Mouse (Mus musculus): ENCODE measurements around the gene Vldlr. TPM values are rescaled to one million over a fixed set of nuclear protein-coding genes. Genes with fewer than 3 reads are reported as not detected.
A peak's percentile ranks its signal among the peaks of the same experiment; 100 is the strongest.

The Vldlr gene
- 14.2 and 16.0 TPM in 2 replicates for polyA plus RNA-seq (2012; rRNA removed)

- no peak for DNase-seq (ENCODE audit: low spot score)
Measured at GRCm38 (mm10) chr19:27216318-27216717, at the start of gene Vldlr. Gene Vldlr, plus strand, starts transcription at chr19:27216484.

GRCm38 (mm10) chr19:27167601-27168319 is 48.5 kb upstream of the Vldlr start:
- DNase-seq (ENCODE audit: low spot score) = no peak

DNA sequence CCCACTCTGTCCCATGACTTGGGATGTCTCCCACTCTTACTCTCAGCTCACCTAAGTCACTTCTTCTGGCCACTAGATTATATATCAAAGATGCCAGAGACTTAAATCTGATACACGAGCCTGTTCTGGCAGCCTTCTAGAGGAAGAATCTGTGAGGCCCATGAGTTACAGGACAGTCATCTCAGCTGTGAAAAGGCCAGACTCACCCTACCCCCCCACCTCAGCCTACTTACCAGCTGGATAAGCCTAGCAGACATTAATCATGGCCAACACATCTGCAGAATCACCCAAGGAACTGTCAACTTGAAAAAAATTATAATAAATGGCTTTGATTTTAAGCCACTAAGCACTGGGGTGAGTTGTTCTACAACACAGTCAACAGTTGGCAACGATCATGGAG is 42.4 kb upstream of the Vldlr start:
- DNase-seq (ENCODE audit: low spot score) = no peak

GRCm38 (mm10) chr19:27175617-27176016 is 40.7 kb upstream of the Vldlr start:
- no peak for DNase-seq (ENCODE audit: low spot score)

GRCm38 (mm10) chr19:27176558-27176957 is 39.7 kb upstream of the Vldlr start:
- no peak for DNase-seq (ENCODE audit: low spot score)

DNA sequence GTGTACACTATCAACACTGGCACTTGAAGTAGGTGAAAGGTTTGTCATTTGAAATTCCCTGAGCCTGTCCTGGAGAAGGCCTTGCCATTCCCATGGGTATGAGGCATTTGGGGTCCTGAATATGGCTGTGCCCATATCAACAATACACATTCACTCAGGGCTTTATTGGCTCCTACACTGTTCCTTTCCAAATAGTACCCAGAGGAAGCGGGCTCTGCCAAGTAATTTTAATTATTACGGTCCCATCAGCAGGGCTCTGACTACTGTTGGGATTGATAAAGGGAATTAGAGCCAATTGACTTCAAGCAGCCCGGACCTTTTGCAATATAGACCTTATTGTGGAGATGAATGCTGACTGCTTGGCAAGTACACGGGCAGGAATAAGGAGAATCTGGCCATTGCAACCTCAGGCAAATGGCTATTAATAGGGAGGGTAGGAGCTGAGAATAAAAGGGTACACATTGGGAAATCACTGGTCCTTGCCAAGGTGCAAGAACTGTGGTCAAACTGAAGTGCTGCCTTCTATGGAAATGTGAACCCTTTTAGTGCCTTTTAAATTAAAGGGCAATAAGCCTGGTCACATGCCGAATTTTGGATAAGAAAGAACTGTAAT is 38.0 kb upstream of the Vldlr start:
- no peak for DNase-seq (ENCODE audit: low spot score)

DNA sequence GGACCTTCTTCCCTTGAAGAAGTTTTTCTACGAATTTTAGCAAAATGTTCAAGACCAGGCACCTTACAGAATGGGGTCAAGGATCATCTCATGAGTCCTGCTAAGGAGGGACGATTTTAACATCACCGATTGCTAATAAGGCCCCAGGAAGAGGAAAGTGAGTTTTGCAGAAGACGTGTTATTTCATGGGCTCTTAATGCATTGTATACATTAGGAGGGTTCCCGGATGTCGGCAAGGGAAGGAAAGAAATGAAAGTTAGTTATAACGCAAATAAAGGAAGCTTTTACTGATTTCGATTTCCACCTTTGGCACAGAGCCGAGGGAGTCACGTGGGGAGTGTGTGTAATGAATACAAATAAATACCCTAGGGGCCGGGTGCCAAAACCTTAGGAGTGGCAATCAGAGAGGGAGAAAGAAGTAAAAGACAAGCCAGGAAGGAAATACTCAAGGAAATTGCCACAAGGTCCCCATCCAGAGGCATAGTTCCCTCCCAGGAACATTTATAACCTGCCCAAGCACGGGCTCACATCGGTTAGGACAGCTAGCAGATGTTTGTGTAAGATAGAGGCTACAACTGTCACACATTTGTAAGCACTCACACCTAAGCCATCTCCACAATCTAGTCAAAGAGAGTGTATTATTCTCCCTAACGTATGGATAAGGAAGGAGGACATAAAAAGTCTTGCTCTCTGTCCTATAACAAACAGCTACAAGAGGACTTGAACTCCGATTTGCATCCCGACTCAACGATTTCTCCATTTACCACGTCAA is 35.7 kb upstream of the Vldlr start:
- no peak for DNase-seq (ENCODE audit: low spot score)

GRCm38 (mm10) chr19:27183511-27183910 is 32.8 kb upstream of the Vldlr start:
- DNase-seq (ENCODE audit: low spot score) = no peak

GRCm38 (mm10) chr19:27203711-27204238 is 12.5 kb upstream of the Vldlr start:
- DNase-seq (ENCODE audit: low spot score) = no peak

DNA sequence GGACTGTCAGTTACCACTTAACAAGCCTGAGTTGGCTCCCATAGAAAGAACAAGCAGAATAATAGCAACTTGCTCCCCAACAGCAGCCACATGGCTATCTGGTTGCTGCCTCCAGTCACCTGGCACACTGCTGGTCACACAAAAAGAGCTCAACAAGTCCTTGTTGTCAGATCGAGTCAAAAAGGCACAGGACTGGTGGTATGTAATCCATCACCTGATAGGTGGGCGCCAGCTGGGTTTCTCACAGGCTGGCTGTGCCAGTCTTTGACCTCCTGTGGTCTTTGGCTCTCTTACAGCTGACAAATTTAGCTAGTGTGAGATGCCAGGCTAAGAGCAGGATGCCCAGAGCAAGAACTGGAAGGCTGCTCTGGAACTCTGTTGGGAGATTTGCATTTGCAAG is 5.3 kb upstream of the Vldlr start:
- no peak for DNase-seq (ENCODE audit: low spot score)

- DNase-seq (ENCODE audit: low spot score) = no peak
Measured at GRCm38 (mm10) chr19:27215596-27215995, 688 bp upstream of the Vldlr start.

DNA sequence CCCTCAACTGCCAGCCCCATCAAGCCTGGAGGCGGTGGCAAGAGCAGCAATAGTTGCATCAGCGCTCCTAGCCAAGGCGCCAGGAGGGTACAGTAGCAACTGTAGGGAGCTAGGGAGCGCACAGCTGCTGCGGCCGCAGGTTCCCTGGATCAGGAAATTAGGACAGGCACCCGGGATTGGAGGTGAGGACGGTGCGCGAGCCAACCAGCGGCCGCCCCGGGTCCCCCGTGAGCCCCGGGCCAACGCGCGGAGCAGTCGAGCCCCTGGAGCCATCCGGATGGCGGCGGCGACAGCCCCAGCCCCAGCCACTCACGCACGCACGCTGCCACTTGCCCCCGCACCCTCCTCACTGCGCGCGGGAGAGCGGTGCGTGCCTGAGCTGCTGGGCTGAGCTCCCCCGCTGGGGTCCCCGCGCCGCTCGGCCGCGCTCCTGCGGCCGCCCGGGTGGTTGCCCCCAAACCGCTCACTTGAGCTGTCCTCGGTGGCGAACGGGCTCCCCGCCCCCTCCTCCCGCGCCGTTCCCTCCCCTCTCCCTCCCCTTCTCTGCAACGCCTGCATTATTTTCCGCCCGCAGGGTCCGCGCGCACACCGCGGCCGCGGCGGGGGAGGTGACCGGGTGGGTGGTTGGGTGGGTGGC is 601 bp downstream of the Vldlr start:
- DNase-seq (ENCODE audit: low spot score) = peak; percentile 48

DNA sequence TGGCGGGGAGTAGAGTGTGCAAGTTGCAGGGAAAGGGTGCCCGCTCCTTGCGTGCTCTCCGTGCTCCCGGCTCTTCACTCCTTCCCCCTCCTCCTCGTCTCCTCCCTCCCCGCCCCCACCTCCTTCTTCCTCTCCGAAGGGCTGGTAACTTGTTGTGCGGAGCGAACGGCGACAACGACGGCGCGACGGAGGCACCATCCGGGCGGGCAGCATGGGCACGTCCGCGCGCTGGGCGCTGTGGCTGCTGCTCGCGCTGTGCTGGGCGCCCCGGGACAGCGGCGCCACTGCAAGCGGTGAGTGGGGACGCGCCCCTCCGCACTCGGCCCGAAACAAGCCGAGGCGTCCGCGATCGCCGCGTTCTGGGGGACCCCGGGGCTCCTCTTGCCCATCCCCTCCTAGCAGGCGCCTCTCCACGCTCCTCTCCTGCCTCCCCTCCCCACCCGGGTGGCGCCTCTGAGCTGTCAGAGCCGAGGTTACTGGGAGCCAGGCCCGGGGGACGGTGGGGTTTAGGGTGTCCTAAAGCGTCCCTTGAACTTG is 1.2 kb downstream of the Vldlr start:
- peak; percentile 55 for DNase-seq (ENCODE audit: low spot score)

- peak; percentile 39 for DNase-seq (ENCODE audit: low spot score)
Measured at GRCm38 (mm10) chr19:27217941-27218411, 1.7 kb downstream of the Vldlr start.

- peak; percentile 56 for DNase-seq (ENCODE audit: low spot score)
Measured at GRCm38 (mm10) chr19:27218561-27219262, 2.4 kb downstream of the Vldlr start.

DNA sequence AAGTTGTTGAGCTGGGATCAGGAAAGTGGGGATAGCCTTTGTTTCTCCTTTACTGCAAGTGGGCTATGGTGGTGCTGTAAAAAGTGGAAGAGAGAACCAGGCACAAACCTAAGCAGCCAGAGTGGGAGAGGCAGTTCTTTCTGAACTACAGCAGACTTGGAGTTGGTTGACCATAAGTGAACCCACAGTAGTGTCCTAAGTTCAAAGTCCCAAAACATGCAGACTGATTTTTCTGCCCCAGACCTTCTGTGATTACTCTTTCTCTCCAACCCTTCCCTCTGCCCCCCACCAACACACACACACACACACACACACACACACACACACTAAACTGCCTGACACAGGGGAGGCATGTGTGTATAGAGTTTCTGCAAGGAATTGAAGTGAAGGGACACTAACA is 3.3 kb downstream of the Vldlr start:
- no peak for DNase-seq (ENCODE audit: low spot score)

DNA sequence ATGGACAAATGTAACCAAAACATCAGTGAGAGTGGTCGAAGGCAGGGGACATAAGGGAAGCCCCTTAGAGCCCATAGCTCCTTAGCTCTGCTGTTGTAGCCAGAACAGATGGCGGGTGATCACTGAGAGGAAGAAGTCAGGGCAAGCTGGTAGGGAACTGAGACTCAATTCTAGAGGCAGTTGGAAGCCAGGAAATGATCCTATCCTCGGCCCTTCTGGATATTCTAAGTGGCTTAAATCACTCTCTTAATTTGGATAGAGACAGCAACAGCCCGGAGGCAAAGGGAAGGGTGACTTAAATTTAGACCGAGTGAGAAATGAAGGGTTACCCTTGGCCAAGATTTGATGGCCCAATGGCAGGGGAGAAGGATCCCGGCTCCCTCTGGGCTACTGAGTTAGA is 6.8 kb downstream of the Vldlr start:
- DNase-seq (ENCODE audit: low spot score) = no peak

DNA sequence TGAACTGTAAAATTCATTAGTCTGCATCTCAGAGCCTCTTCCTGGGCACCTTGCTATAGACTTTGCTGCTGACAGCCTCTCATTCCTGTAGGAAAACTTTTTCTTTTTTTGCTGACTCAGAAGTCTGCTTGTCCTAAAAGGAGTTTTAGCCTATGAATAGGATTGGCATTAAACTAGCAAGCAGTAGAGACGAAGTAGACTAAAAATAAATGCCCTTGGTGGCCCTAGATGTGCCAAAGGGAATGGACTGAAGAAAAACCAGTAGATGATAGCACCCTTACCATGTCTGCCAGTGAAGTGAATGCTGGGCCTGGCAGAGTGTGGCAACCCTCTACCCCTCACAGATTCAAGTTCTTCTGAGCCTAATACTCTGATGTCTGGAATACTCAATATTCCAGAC is 8.1 kb downstream of the Vldlr start:
- no peak for DNase-seq (ENCODE audit: low spot score)

GRCm38 (mm10) chr19:27226626-27227025 is 10.3 kb downstream of the Vldlr start:
- DNase-seq (ENCODE audit: low spot score) = no peak

DNA sequence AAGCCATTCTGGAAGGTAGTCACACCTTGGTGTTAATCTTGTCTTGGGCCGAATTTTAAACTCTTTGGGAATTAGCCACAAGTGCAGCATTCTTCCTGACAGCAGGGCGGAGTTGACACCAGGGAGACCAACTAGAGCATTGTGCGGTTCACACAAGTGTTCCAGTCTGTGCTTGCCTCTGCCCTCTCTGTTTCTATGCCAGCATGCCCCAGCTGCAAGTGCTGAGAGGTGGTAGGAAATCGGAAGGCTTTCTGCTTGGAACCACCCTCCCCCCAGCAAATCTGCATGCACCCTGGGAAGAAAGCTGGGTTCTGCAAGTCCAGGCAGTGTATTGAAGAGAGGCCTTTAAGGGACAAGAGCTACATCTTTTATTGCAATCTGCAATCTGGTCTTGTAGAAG is 10.8 kb downstream of the Vldlr start:
- no peak for DNase-seq (ENCODE audit: low spot score)

GRCm38 (mm10) chr19:27228254-27228653 is 12.0 kb downstream of the Vldlr start:
- DNase-seq (ENCODE audit: low spot score) = no peak

Data from urinary bladder, adult 2 months (tissue).